Mouse (Mus musculus) neutrophil, adult 5-6 weeks (primary cell): ENCODE results near the gene Hdx. TPM values are rescaled to one million over a fixed set of nuclear protein-coding genes. Genes with fewer than 3 reads are reported as not detected.

Experiments
- ATAC-seq: fragments of 151-379, 151-347 bp; 2 replicates; pipeline ENCODE4 v1.8.0; 2017; ENCODE audit warnings: mild to moderate bottlenecking, moderate TSS enrichment; ENCODE audit not compliant: insufficient number of reproducible peaks, poor library complexity, low FRiP score, severe bottlenecking; ENCODE audit errors: extremely low read depth
- total RNA-seq: library from RNA; stranded (forward); fragments of 200-1000 nt; gene quantifications from 2 replicates; pipeline ENCODE4 v1.2.3, GENCODE M21; 2017

Gene Hdx
- not detected in 2 replicates for total RNA-seq

DNA sequence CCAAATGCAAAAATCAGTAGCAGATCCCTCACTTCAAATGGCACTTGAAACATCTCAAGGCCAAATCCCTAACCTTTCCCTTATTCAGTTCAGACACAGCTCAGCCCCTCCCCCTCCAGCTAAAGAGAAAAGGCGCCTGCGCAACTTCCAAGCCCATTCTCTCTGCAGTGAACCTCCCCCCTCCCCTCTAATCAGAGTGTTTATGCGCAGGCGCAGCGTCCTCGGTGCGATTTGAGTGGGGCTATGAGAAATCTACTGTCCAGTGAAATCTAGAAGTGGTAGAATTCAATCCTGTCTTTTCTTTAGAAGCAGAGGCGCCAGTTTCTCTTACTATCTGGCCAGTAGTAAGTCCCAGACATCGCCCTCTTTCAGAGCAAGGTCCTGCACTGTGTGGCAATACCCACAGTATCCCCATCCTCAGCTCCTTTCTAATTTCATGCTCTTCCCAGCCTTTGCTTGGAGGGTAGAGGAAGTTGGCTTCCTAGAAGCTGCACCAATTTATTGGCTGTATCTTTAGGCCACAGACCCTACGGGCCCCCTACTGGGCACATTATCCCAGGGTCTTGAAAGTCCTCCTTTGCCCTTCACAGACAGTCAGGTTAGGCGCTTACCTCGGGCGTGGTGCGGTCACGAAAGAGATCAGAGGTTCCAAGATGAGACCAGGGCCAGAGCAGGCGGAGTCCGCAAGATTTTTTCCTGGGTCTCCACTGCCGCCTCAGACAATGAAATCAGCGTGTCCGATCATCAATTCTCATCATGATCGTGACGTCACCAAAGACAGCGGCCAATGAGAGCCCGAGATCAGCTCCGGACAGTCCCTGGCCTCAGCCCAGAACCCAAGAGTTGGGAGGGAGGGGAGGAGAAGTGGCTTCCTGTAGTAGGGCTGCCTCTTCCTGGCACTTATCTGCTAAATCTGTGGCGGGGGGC, at the start of gene Hdx:
TSS of gene Hdx (minus strand) at position 724 of the 927 bp plus-strand sequence.
- ATAC-seq, result no peak

DNA sequence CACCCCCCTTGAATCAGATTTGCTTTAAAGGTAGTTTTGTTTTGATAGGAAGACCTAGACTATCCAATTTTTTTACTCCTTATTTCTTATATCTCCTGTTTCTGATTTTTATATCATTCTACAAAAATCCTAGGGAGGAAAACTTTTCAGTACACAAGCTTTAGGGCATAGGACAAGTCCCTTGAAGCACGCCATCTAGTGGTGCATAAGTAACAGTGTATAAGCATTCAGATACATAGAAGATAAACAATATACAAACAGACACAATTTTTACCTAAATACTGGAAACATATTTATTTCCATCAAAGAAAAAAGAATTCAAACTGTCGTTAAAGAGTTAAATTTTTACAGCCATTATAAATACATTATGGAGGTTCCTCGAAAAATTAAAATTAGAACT, 11.2 kb downstream of the Hdx start:
- ATAC-seq, result no peak

DNA sequence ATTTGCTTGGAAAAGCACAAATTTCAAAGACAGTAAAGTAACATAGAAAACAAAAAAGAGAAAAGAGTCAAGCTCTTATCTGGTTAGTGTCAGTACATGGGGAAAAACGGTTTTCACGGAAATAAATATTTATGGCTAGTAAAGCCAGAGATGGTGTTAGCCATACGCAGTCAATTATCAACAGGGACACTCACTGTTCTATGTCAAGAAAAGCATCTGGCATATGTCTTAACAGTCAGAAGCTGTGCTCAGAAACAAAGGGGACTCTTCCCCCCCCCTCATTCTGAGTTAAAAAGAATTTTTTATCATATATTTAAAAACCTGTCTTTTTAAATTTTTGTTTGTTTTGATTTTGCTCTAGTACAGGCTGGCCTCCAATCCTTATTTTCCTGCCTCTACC, 25.2 kb downstream of the Hdx start:
- no peak for ATAC-seq

DNA sequence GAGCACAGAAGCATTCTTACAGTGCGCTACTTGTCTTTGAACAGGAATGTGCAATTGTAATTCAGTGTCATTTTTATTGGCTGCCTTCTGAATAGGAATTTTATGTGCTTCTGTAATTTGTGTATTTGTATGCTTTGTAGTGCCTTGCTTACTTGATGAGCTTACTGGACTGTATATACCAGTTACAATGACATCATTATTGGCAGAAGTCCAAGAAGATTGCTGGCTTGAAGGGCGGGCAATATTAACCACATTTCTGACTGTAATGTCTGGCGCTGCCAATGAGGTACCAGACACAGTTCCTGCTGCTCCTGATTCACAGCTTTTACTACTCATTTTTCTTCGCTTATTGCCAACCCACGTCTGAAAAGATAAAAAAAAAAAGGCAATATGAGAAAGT, 36.5 kb downstream of the Hdx start:
- no peak for ATAC-seq

DNA sequence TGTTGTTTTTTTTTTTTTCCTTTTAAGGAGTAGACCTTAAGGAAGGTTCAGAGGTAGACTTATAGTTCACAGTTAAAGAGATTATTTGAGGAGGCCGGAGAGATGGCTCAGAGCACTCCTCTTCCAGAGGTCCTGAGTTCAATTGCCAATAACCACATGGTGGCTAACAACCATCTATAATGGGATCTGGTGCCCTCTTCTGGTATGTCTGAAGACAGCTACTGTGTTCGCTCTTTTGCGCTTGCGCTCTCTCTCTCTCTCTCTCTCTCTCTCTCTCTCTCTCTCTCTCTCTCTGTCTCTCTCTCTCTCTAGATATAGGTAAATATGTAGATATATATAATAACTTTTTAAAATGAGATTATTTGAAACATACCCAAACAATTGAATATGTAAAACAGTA, 38.2 kb downstream of the Hdx start:
- no peak for ATAC-seq

DNA sequence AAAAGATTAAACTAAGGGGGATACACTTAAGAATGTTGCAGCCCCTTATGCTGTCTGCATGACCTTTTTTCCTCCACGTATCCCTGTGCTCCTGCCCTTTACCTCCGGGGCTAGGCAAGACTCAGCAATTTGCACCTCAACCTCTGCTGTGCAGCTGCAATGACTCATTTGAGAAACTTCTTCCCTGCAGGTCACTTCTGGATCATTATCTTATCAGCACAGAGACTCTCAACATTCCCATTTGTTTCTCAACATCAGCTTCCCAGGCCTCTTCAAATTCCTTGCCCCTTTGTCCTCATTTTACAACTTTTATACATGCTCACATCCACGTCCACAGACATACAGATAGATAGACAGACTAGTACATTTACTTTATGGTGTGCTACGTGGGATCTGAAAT, 51.9 kb downstream of the Hdx start:
- ATAC-seq, result no peak

DNA sequence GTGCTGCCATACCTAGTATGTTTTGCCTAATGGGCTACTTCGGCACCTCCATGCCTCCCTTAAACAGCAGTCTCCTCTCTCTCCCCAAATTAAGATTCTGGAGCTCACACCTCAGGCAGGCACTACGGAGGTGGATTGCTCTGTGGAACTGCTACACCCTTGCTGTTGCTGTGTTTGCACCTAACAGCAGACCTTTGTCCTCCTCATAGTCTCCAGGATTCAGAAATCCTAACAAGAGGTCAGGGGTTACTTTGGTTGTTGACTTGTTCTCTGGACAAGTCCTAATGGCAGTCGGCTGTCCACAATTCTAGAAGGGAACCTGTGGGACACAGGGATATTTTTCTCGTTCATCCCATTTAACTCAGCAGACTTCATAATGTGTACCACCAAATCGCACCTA, 56.3 kb downstream of the Hdx start:
- no peak for ATAC-seq

DNA sequence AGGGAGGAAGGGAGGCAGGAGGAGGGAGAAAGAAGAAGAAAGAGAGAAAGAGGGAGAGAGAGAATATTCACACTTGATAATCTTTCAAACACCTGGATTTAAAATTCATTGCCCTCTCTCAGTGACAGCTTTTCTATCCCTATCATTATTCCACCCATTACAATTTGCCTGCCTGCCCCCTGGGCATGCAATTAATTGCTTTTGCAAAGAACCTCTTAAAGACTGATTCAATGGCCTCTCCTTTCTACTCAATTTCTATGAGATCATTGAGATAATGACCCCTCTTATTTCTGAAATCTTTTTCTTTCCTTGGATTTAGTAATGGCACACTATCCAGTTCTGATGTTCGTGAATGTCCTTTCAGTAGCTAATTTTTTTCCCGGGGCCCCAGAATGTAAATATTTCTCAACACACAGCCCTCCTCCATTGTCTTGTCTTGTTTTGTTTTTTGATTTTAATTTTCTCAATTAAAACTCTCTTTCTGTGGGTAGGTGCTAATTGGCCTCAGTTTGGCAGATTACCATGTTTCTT, 99.2 kb downstream of the Hdx start:
- no peak for ATAC-seq

DNA sequence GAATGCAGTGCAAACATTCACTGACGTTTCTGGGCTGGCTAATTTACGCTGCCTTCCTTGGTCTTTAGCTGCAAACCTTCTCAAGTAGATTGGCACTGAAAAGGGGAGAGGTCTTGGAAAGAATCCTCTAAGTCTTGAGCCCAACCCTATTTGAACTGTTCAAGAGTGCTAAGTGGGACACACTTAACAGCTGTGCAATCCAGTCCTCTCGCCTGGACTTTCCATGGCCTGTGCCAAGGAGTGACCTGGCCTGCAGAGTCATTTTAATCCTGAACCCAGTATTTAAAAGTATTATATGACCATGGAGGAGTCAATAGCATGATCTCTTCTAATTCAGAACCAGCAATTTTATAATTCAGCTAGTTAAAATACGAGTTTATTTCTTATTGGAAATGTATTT, 109.3 kb downstream of the Hdx start:
- no peak for ATAC-seq

DNA sequence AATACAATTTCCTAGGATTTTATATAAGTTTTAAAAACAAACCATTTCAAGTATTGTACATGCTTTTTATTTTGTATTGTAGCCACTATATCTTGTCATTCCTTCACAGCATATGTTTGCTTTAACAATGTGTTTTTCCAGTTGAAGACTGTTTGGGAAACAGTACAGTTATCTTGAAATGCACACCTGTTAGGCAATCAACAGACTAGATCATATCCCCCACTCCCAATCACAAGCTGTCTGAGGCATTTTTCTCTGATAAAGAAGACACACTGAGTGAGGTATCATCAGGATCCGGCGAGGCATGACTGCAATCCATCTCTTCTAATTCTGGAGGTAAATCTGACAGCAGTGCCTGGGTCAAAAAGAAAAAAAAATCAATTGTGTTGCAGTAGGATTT, 119.8 kb downstream of the Hdx start:
- no peak for ATAC-seq

DNA sequence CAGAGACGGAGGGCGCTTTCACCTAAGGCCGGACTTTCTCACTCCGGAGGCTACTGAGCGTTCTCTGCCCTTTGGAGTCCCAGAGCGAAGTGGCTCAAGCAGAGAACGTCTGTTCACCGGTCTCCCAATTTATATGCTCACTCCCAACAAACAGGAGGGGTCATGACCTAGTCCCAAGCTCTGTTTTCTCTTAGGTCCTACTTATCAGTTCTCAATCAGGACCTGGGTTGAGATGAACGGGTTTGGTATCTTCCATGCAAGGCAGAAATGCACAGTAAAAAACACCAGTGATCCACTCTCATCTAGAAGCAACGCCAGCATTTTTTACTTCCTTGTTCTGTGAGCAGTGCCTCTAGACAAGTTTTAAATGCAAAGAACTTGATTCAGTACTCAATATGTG, 159.0 kb downstream of the Hdx start, which contains the start of gene Rps6ka6:
TSS of gene Rps6ka6 (minus strand) at position 101 of the 400 bp plus-strand sequence.
- ATAC-seq, result no peak

Other genes starting within 250 kb of the Hdx start
- gene Rps6ka6, start 159.1 kb downstream of the Hdx start, total RNA-seq, result not detected in 2 replicates
- gene Gm45194, start 194.3 kb upstream of the Hdx start, total RNA-seq, result not detected in 2 replicates